ENCODE assay signal across 24 mouse cellular contexts in the genomic region with DNA sequence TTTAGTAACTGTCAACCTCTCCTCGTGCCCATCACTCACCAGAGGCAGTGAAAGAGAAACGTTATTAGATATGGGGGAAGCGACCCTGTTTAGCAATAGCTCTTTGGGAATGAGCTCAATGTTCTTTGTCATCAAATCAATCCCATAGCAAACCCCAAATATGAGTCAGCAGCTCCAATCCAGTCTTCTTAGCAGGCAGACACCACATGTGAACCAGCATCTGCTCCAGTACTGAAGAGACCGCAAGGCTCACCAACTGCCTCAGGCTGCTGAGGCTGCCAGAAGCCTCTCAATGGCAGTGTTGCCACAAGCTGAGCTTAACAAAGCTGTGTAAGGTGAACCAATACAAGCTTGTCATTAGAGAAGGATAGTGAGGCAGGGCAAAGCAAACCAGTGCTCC.
DNase-seq lines count a peak whose midpoint lies in the region; ATAC-seq and TF ChIP-seq lines count a peak whose summit lies in the region.
"Had no signal": no experiment of that assay in that cellular context is flagged by ENCODE, and none has a peak within 500 bp of the region (broad histone marks: within the 10 kb centered on the region; RNA-seq: fewer than 3 reads in every experiment).

No protein-coding gene starts in this region.

- no peak overlapping the region for H3K4me3 ChIP-seq in heart, embryonic 12.5 days
- no peak overlapping the region for H3K4me3 ChIP-seq in heart, adult 2 months
- H3K4me3 ChIP-seq in heart, embryonic 16.5 days (ENCODE audit: low read length): no peak overlapping the region
- H3K4me3 ChIP-seq in spleen, adult 2 months (ENCODE audit: extremely low read depth, insufficient read depth, insufficient read length): no peak overlapping the region
- H3K4me3 ChIP-seq: embryonic facial prominence, embryonic 15.5 days; erythroblast, embryonic 14.5 days; forebrain, embryonic 15.5 days; hindbrain, embryonic 10.5 days; intestine, embryonic 15.5 days; kidney, embryonic 15.5 days had no signal

- H3K27me3 ChIP-seq in heart, embryonic 12.5 days (replicated peaks): no peaks in the 10 kb centered on the region
- H3K27me3 ChIP-seq in heart, adult 2 months (ENCODE audit: control insufficient read depth, insufficient read depth, low read length): no peaks in the 10 kb centered on the region
- H3K27me3 ChIP-seq in heart, embryonic 16.5 days (ENCODE audit: control insufficient read depth, insufficient read depth, low read length): no peaks in the 10 kb centered on the region
- no peaks in the 10 kb centered on the region for H3K27me3 ChIP-seq in spleen, adult 2 months (ENCODE audit: control insufficient read depth, insufficient read depth, low read length)
- H3K27me3 ChIP-seq: embryonic facial prominence, embryonic 15.5 days; forebrain, embryonic 15.5 days; intestine, embryonic 15.5 days; kidney, embryonic 15.5 days had no signal

- no peak for ATAC-seq in heart, embryonic 12.5 days (ENCODE audit: insufficient number of reproducible peaks, low FRiP score)
- ATAC-seq in heart, embryonic 16.5 days (replicated peaks; ENCODE audit: extremely low read depth, insufficient read depth, low FRiP score): no peak
- ATAC-seq: CD4-positive, CD25-positive, alpha-beta regulatory T cell, adult 4 months; forebrain, embryonic 15.5 days; intestine, embryonic 15.5 days had no signal

- TF ChIP-seq POLR2A in heart, adult 2 months (IDR thresholded peaks at IDR 0.05; ENCODE audit: insufficient read depth, low read depth, low read length): no peak
- no peak for TF ChIP-seq POLR2A in spleen, adult 2 months (IDR thresholded peaks at IDR 0.05; ENCODE audit: low read depth, low read length)

- H3K36me3 ChIP-seq in heart, embryonic 12.5 days: no peaks in the 10 kb centered on the region
- H3K36me3 ChIP-seq in heart, adult 2 months (ENCODE audit: control insufficient read depth, insufficient read depth, low read length): no peaks in the 10 kb centered on the region; the same call in none of the 2 replicates
- no peaks in the 10 kb centered on the region for H3K36me3 ChIP-seq in heart, embryonic 16.5 days (ENCODE audit: control insufficient read depth, insufficient read depth)
- H3K36me3 ChIP-seq in spleen, adult 2 months (ENCODE audit: control insufficient read depth, insufficient read depth, low read length): no peaks in the 10 kb centered on the region; the same call in 1 of the 2 replicates
- H3K36me3 ChIP-seq: embryonic facial prominence, embryonic 15.5 days; forebrain, embryonic 15.5 days; G1E; hindbrain, embryonic 10.5 days; intestine, embryonic 15.5 days; kidney, embryonic 15.5 days had no signal

- WGBS in heart, embryonic 12.5 days: 55% methylated on average over 4 of the region's 4 CpGs
- 80% methylated on average over 4 of the region's 4 CpGs for WGBS in heart, adult 2 months
- 57% methylated on average over 4 of the region's 4 CpGs for WGBS in heart, embryonic 16.5 days
- WGBS in spleen, adult 2 months: 85% methylated on average over 4 of the region's 4 CpGs

- TF ChIP-seq CTCF in heart, adult 2 months (IDR thresholded peaks at IDR 0.05): no peak
- TF ChIP-seq CTCF in spleen, adult 2 months (IDR thresholded peaks at IDR 0.05; ENCODE audit: extremely low read depth, insufficient read depth, insufficient read length, insufficient replicate concordance): no peak

- no peaks in the 10 kb centered on the region for H3K9me3 ChIP-seq in heart, embryonic 12.5 days (replicated peaks)
- H3K9me3 ChIP-seq in heart, embryonic 16.5 days (replicated peaks; ENCODE audit: control insufficient read depth, low read length): no peaks in the 10 kb centered on the region
- H3K9me3 ChIP-seq: embryonic facial prominence, embryonic 15.5 days; forebrain, embryonic 15.5 days; G1E; hindbrain, embryonic 10.5 days; intestine, embryonic 15.5 days; kidney, embryonic 15.5 days had no signal

- H3K9ac ChIP-seq in heart, embryonic 12.5 days: no peak overlapping the region
- no peak overlapping the region for H3K9ac ChIP-seq in heart, adult 2 months (ENCODE audit: low read depth, low read length)
- no peak overlapping the region for H3K9ac ChIP-seq in heart, embryonic 16.5 days (ENCODE audit: low read length)
- H3K9ac ChIP-seq: embryonic facial prominence, embryonic 15.5 days; forebrain, embryonic 15.5 days; hindbrain, embryonic 14.5 days; intestine, embryonic 15.5 days; kidney, embryonic 15.5 days had no signal

- H3K4me2 ChIP-seq in heart, embryonic 12.5 days: no peak overlapping the region
- no peak overlapping the region for H3K4me2 ChIP-seq in heart, embryonic 16.5 days (ENCODE audit: low read depth, low read length)
- H3K4me2 ChIP-seq: embryonic facial prominence, embryonic 15.5 days; forebrain, embryonic 15.5 days; hindbrain, embryonic 14.5 days; intestine, embryonic 15.5 days; kidney, embryonic 15.5 days had no signal

- no peaks in the 10 kb centered on the region for H3K79me2 ChIP-seq in heart, adult 2 months (replicated peaks; ENCODE audit: control insufficient read depth, insufficient read depth, low read length)

- no peak for TF ChIP-seq EP300 in heart, adult 2 months (IDR thresholded peaks at IDR 0.05; ENCODE audit: insufficient read depth, low read depth, low read length)

- intact Hi-C loops in heart, adult 2 months (cut with DNase I): no loop called here
- intact Hi-C loops in left cerebral cortex, postnatal 4 days (cut with DNase I): no loop called here

- H3K27ac ChIP-seq in heart, embryonic 12.5 days (ENCODE audit: poor library complexity, severe bottlenecking): peak overlapping the region; percentile 10
- no peak overlapping the region for H3K27ac ChIP-seq in heart, adult 2 months
- peak overlapping the region; percentile 44; the same call in 1 of the 2 replicates for H3K27ac ChIP-seq in heart, embryonic 16.5 days (ENCODE audit: low read length)
- H3K27ac ChIP-seq in spleen, adult 2 months (ENCODE audit: insufficient read depth, low read length): peak overlapping the region; percentile 29
- H3K27ac ChIP-seq: embryonic facial prominence, embryonic 15.5 days; forebrain, embryonic 15.5 days; hindbrain, embryonic 10.5 days; hindbrain, embryonic 14.5 days; intestine, embryonic 15.5 days; kidney, embryonic 15.5 days had no signal

- no peak for DNase-seq in heart, adult 2 months
- DNase-seq in heart, adult 8-10 months (ENCODE audit: low spot score): no peak
- DNase-seq in spleen, adult 2 months (ENCODE audit: low read depth in 1 of 2, low spot score in 2 of 2): no peak
- no peak for DNase-seq in spleen, postnatal 36 days (ENCODE audit: low spot score in 2 of 2)
- DNase-seq in left cerebral cortex, postnatal 4 days: no peak
- DNase-seq: adrenal gland, postnatal 10 days; B cell, adult 2 months; cerebellum, adult 11-12 months; cerebellum, adult 9-10 months; cerebellum, postnatal 25 days; gastrocnemius, postnatal 10 days; heart, postnatal 14 days; kidney, adult 18-20 months had no signal

- peaks cover 60% of the 10 kb centered on the region for H3K4me1 ChIP-seq in heart, embryonic 12.5 days (replicated peaks)
- H3K4me1 ChIP-seq in heart, adult 2 months (ENCODE audit: control insufficient read depth, insufficient read depth, low read length): peaks cover 3% of the 10 kb centered on the region
- H3K4me1 ChIP-seq in heart, embryonic 16.5 days (ENCODE audit: control insufficient read depth, insufficient read depth, low read length): peaks cover 35% of the 10 kb centered on the region
- H3K4me1 ChIP-seq in spleen, adult 2 months (ENCODE audit: control insufficient read depth, insufficient read depth, insufficient read length): peaks cover 34% of the 10 kb centered on the region; the same call in 1 of the 2 replicates
- H3K4me1 ChIP-seq: intestine, embryonic 15.5 days had no signal
